Mouse (Mus musculus) urinary bladder, postnatal 10 days (tissue): ENCODE results near the gene Sertad3.

Experiments
- DNase-seq: peaks from one replicate; pipeline ENCODE4 v3.0.0; 2022; ENCODE audit warnings: low spot score

The Sertad3 gene

GRCm38 (mm10) chr7:27473156-27473834 lies at the start of gene Sertad3:
Gene Sertad3 (plus strand): TSS chr7:27473768.
- DNase-seq, result peak; percentile 99

- DNase-seq, result no peak
Observed at GRCm38 (mm10) chr7:27427387-27427786, 46.2 kb upstream of the Sertad3 start.

- DNase-seq, result no peak
Observed at GRCm38 (mm10) chr7:27428002-27428401, 45.6 kb upstream of the Sertad3 start.

GRCm38 (mm10) chr7:27429135-27429534 lies 44.4 kb upstream of the Sertad3 start:
- DNase-seq, result no peak

- DNase-seq, result no peak
Observed at GRCm38 (mm10) chr7:27433349-27433748, 40.2 kb upstream of the Sertad3 start.

- DNase-seq, result no peak
Observed at GRCm38 (mm10) chr7:27433794-27434193, 39.8 kb upstream of the Sertad3 start.

- DNase-seq, result no peak
Observed at GRCm38 (mm10) chr7:27437544-27437943, 36.0 kb upstream of the Sertad3 start.

- no peak for DNase-seq
Observed at GRCm38 (mm10) chr7:27440014-27440413, 33.6 kb upstream of the Sertad3 start.

DNA sequence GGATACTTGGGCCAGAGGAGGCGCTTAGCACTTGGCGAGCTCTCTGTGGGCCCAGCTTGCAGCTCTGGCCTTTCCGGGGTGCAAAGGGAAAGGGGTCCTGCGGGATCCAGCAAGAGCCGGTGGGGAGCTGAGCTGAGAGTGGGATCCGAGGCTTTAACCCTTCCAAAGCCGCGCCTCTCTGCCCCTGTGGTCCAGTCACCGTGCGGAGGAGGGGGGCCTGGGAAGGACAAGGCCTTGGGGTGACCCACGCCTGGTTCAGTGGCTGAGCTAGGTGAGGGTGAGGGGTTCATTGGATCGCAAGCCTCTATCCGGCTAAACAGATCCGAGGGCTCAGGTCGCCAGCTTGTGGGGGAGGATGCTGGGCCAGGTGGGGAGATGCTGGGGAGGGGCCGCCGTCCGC lies 27.5 kb upstream of the Sertad3 start:
- no peak for DNase-seq

DNA sequence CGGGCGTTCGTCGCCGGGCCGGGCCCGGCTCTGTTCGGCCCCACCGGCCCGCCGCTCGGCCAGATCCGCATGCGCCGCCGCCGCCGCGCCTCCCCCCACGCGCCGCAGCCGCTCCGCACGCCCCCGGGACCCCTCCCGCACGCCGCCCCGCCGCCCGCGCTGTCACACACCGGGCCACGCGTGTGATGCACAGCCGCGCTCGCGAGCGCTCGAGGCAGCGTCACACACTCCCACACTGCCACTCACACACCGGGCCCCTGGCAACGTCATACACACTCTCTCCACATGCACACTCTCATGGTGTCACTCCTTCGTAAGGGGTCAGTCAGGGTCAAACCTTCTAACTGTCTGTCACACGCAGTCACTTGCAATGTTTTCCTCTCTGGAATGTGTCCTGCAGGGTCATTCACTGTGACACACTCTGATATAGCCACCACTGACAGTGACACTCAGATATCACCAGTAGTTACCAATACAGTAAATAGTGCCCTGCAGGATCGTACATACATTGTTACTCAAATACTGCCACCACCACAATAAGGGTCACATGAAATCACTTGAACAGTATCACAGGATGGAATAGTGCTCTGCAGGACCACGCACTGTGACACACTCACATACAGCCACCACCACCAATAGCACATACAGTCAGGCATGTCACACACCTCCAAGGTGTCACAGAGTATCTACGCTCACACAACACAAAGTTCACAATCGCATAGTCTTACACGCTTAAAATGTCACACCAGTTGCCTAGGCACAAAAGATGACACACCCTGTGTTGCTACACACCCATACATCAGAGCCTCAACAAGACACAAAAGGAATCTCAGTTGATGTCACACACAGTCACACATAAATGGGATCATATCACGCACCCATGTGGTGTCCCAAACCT lies 26.8 kb upstream of the Sertad3 start:
- DNase-seq, result no peak

DNA sequence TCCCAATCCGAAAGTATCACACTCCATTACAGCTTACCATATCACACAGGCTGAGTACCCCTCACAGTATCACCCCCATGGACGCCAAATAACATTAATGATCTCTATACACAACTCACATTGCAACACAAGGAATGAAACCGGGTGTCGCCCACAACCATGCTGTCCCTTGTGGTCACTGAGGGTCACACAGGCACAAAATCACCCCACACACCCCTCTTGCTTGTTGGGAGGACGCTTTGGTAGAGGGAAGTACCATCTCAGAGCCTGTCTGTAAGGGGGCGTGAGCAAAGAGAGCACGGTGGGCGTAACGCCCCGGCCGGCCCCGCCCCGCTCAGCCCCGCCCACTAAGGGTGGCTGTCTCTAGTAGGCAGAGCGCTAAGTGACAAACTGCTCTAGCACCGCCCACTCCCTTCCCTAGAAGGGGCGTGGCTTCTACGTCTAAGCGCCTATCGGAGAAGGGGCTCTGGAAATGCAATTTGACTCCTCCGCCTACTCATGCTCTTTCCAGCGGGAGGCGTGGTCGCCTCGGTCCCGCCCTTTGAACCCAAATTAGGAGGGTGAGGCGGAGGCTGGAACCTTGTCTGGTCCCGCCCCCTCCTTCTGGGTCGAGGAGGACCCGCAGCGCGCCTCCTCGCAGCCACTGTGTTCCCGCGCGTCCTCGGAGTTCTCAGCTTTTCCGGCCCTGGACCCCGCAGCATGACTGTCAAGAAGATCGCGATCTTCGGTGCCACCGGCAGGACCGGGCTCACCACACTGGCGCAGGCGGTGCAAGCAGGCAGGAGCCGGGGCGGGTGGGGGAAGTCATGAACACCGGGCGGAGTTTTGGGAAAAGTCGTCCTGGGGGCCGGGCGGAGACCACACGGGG lies 25.9 kb upstream of the Sertad3 start, which contains the start of the genes Sptbn4 and Blvrb:
Gene Sptbn4 (minus strand): TSS at position 268 of the 868 bp plus-strand sequence.
Gene Blvrb (plus strand): TSS at position 560 of the 868 bp plus-strand sequence.
- peak; percentile 88 for DNase-seq

GRCm38 (mm10) chr7:27448421-27449206 lies 25.0 kb upstream of the Sertad3 start:
- DNase-seq, result no peak

DNA sequence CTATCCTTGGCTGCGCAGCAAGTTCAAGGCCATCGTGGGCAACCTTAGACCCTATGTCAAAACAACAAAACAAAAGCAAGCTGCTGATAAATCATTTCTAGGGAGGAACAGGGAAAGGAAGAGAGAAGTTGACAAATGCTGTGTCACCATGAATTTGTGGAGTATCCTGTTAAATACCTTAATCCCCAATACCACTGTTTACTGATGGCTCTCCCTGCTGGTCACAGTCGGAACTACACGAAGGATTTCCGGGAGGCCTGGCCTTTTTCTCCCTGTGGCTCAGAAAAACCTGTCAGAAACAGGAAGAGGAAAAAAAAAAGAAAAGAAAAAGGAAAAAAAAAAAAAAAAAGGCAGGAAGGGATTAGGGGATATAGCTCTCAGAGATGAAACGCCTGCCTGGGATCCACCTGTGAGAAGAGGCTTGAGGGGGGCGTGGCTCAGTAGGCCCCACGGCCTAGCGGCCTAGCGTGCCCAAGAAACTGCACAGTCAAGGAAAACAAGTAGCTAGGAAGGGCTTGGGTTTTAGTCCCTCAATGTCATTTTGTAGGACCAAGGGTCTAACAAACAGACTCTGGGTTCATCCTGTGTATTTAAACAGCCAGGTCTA lies 24.2 kb upstream of the Sertad3 start:
- no peak for DNase-seq

GRCm38 (mm10) chr7:27451359-27451758 lies 22.2 kb upstream of the Sertad3 start:
- DNase-seq, result no peak

GRCm38 (mm10) chr7:27452206-27452770 lies 21.3 kb upstream of the Sertad3 start:
- no peak for DNase-seq

- DNase-seq, result no peak
Observed at GRCm38 (mm10) chr7:27454461-27455121, 19.0 kb upstream of the Sertad3 start.

DNA sequence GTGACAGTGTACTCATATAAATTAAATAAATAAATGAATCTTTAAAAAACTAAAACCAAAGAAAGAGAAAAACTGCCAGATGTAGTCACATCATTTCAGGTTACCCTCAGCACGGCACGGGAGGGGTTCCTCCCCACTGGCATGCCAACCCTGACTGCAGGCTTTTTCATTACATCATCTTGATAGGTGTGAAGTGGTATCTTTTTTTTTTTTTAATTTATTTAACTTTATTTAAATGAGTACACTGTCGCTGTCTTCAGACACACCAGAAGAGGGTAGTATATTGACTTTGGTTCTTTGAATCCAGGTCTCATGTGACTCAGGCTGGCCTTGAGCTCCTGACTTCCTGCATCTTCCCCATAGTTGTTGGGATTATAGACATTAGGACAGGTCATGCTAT lies 18.3 kb upstream of the Sertad3 start:
- no peak for DNase-seq

DNA sequence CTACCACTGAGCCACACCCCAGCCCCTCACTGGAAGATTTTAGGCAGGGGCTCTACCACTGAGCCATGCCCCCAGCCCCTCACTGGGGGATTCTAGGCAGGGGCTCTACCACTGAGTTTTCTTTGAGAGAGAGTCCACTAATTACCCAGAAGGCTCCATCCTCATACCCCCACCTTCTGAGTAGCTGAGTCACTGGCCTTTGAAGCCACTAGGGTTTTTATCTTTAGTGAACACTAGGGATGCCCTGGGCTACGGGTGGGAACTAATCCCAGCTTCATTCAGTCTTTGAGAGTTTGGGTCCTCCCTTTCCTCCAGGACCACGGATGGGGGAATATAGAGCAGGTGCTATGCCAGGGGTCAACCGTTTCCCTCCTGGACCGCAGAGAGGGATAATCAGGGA lies 15.0 kb upstream of the Sertad3 start:
- DNase-seq, result no peak

DNA sequence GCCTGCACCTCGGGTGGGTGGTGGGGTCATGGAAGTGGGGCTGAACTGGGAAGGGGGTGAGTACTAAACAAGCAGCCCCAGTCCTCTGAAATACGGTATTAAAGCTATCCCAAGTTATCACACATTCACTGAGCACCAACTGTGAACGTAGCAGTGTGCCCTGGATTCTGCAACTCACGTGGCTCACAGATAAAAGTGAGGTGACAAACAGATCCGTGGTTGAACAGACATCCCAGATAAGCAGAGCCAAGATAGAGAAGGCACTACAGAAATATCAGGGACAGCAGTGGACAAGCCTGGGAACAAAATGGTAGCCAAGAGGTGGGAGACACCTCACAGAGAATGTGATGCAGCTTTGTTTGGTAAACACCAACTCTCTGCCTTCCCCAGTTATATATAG lies 13.9 kb upstream of the Sertad3 start:
- no peak for DNase-seq

DNA sequence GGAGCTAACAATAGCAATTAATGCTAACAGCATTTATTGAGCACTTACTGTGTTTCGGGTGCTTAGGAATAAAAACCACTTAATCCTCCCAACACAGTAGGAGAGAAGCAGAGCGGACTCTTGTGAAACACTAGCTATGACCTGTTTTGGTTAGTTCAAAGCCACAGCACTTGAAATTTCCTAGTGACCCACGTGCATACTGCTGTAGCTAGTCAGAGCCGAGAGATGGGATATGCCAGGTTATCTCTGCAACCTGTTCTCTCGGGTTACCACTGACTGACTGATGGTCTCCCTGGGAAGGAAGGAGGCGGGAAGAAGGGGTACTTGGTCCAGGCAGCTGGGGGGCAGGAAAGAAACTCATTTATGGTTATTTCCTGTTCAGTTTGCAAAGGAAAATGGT lies 13.1 kb upstream of the Sertad3 start:
- DNase-seq, result no peak
